Mouse (Mus musculus) olfactory bulb, adult 2 months (tissue): ENCODE results near the gene Rabep1.

Experiments used
- CTCF ChIP-seq: fragments of 200-500 bp; IDR thresholded peaks from 2 replicates; pipeline ENCODE4 v1.5.1; 2012; ENCODE audit warnings: low read depth, mild to moderate bottlenecking, low read length, moderate library complexity; ENCODE audit not compliant: insufficient read depth
- POLR2A ChIP-seq: fragments of 200-500 bp; IDR thresholded peaks from 2 replicates; pipeline ENCODE4 v1.6.1; 2012; ENCODE audit warnings: mild to moderate bottlenecking, low read depth, low read length, moderate library complexity; ENCODE audit not compliant: insufficient read depth

DNA sequence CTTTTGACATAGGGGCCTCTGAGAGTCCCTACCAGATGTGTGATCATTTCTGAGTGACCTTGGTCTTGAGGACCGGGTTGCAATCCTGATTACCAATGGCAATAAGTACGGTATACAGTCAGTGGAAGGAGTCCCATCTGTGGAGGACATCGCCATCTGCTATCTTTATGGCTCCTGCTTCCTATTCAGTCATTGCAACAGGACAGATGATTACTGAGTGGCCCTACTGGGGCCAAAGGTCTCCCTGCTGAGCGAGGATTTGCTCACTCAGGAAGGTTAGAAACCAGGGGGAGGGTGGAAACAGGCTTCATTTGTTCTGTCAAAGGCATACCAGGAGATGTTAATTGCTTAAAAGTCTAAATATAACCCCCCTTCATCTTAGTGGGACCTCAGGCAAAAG lies 1.6 kb upstream of the Rabep1 start:
- TF ChIP-seq POLR2A (no peak), CTCF (no peak)
